Mouse (Mus musculus) embryonic facial prominence, embryonic 13.5 days (tissue): ENCODE data around the gene Mettl2. TPM values are rescaled to one million over a fixed set of nuclear protein-coding genes. Genes with fewer than 3 reads are reported as not detected.
"Not testable (repeated sequence)": the region's sequence is repeated elsewhere in the genome, so short reads cannot be mapped to it uniquely, and the experiment has no call there.

Experiments
- ATAC-seq: fragments of 200-750 bp; cut with Nextera tagmentation; 2 replicates; pipeline ENCODE4 v1.8.0; 2017; ENCODE audit warnings: low read depth; ENCODE audit not compliant: insufficient number of reproducible peaks, insufficient read depth, low FRiP score, low TSS enrichment
- H3K27ac ChIP-seq: fragments of 300-500 bp; sonication (generic); 2 replicates; pipeline ENCODE4 v1.5.1; 2015; ENCODE audit warnings: moderate library complexity, mild to moderate bottlenecking, inconsistent platforms
- H3K27me3 ChIP-seq: fragments of 300-500 bp; sonication (generic); 2 replicates; pipeline ENCODE4 v1.6.1; 2015; ENCODE audit warnings: mild to moderate bottlenecking, inconsistent platforms
- H3K36me3 ChIP-seq: fragments of 300-500 bp; sonication (generic); 2 replicates; pipeline ENCODE4 v1.6.1; 2015; ENCODE audit warnings: mild to moderate bottlenecking, inconsistent platforms
- H3K4me1 ChIP-seq: fragments of 300-500 bp; sonication (generic); 2 replicates; pipeline ENCODE4 v1.6.1; 2015; ENCODE audit warnings: inconsistent platforms
- H3K4me2 ChIP-seq: fragments of 300-500 bp; sonication (generic); 2 replicates; pipeline ENCODE4 v1.6.1; 2015; ENCODE audit warnings: moderate library complexity, mild to moderate bottlenecking, inconsistent platforms
- H3K4me3 ChIP-seq: fragments of 300-500 bp; sonication (generic); 2 replicates; pipeline ENCODE4 v1.5.1; 2015; ENCODE audit warnings: mild to moderate bottlenecking, inconsistent platforms
- H3K9ac ChIP-seq: fragments of 300-500 bp; sonication (generic); 2 replicates; pipeline ENCODE4 v1.6.1; 2015; ENCODE audit warnings: mild to moderate bottlenecking, inconsistent platforms
- H3K9me3 ChIP-seq: fragments of 300-500 bp; sonication (generic); 2 replicates; pipeline ENCODE4 v1.6.1; 2016; ENCODE audit warnings: inconsistent platforms
- WGBS: fragments of 180-500 bp; shearing (Covaris S2); methylation state at CpG from one replicate; pipeline ENCODE4 v1.1.7; 2015; ENCODE audit warnings: mixed read lengths; 5-methylcytosine and 5-hydroxymethylcytosine counted together
- polyA plus RNA-seq: library from polyadenylated mRNA; unstranded; fragments of >200 nt; fragmentation: Nextera tagmentation; extraction: Ambion mirVana; gene quantifications from 2 replicates; pipeline ENCODE4 v1.2.1, GENCODE M21; 2015

Mettl2 gene
- 51.6 and 54.5 TPM in 2 replicates for polyA plus RNA-seq

- WGBS, result 1% methylated on average over 37 of the region's 38 CpGs
These were observed at the start of gene Mettl2 for GRCm38 (mm10) chr11:105125735-105126519. Mettl2 (plus strand) TSS chr11:105126425.

GRCm38 (mm10) chr11:105112448-105112847 is 13.8 kb upstream of the Mettl2 start:
- H3K27ac ChIP-seq, H3K9ac ChIP-seq, H3K4me3 ChIP-seq, H3K9me3 ChIP-seq, H3K4me1 ChIP-seq, H3K4me2 ChIP-seq, H3K36me3 ChIP-seq, ATAC-seq, H3K27me3 ChIP-seq: not testable (repeated sequence)
- 81% methylated on average over 22 of the region's 22 CpGs for WGBS

More at GRCm38 (mm10) chr11:105125735-105126519, at the start of gene Mettl2:
- Histone ChIP-seq H3K4me3 (peak within 1 kb of the TSS; percentile 98), H3K4me1 (peaks cover 10% of the 10 kb centered on the region), H3K4me2 (peak within 1 kb of the TSS; percentile 93), H3K27ac (peak within 1 kb of the TSS; percentile 55; the same call in 1 of the 2 replicates), H3K9me3 (no peaks in the 10 kb centered on the region), H3K27me3 (no peaks in the 10 kb centered on the region), H3K9ac (peak within 1 kb of the TSS; percentile 83), H3K36me3 (peaks cover 20% of the 10 kb centered on the region)
- peak; percentile 80 for ATAC-seq

- no peak overlapping the region for H3K4me2 ChIP-seq
- no peak for ATAC-seq
- no peak overlapping the region for H3K4me3 ChIP-seq
- no peak overlapping the region for H3K9ac ChIP-seq
- H3K9me3 ChIP-seq, result no peaks in the 10 kb centered on the region
- 90% methylated on average over 7 of the region's 7 CpGs for WGBS
- H3K27me3 ChIP-seq, result no peaks in the 10 kb centered on the region
- no peaks in the 10 kb centered on the region for H3K4me1 ChIP-seq
- no peak overlapping the region for H3K27ac ChIP-seq
- H3K36me3 ChIP-seq, result no peaks in the 10 kb centered on the region
These were observed 8.4 kb upstream of the Mettl2 start for GRCm38 (mm10) chr11:105117814-105118213.

- Histone ChIP-seq H3K9ac (no peak overlapping the region), H3K27ac (no peak overlapping the region), H3K9me3 (no peaks in the 10 kb centered on the region), H3K4me1 (no peaks in the 10 kb centered on the region), H3K36me3 (no peaks in the 10 kb centered on the region), H3K4me3 (no peak overlapping the region), H3K27me3 (no peaks in the 10 kb centered on the region), H3K4me2 (no peak overlapping the region)
- no peak for ATAC-seq
- WGBS, result 24% methylated on average over 4 of the region's 4 CpGs
These were observed 5.6 kb upstream of the Mettl2 start for GRCm38 (mm10) chr11:105120551-105121061.

GRCm38 (mm10) chr11:105121792-105122191 is 4.4 kb upstream of the Mettl2 start:
- 66% methylated on average over 5 of the region's 5 CpGs for WGBS
- H3K4me2 ChIP-seq, H3K27me3 ChIP-seq, H3K4me3 ChIP-seq, H3K36me3 ChIP-seq, H3K4me1 ChIP-seq, H3K27ac ChIP-seq, ATAC-seq, H3K9me3 ChIP-seq, H3K9ac ChIP-seq: not testable (repeated sequence)

GRCm38 (mm10) chr11:105123986-105124385 is 2.2 kb upstream of the Mettl2 start:
- no peaks in the 10 kb centered on the region for H3K27me3 ChIP-seq
- no peak overlapping the region for H3K27ac ChIP-seq
- H3K4me2 ChIP-seq, result no peak overlapping the region
- 5% methylated on average over 9 of the region's 9 CpGs for WGBS
- H3K36me3 ChIP-seq, result 0 out of 2 replicates have a peak, but pooled peaks cover 3% of the 10 kb centered on the region
- ATAC-seq, result no peak
- H3K9ac ChIP-seq, result no peak overlapping the region
- no peaks in the 10 kb centered on the region for H3K9me3 ChIP-seq
- peaks cover 10% of the 10 kb centered on the region for H3K4me1 ChIP-seq
- H3K4me3 ChIP-seq, result no peak overlapping the region

- Histone ChIP-seq H3K27me3 (no peaks in the 10 kb centered on the region), H3K4me3 (peak overlapping the region; percentile 98), H3K4me1 (peaks cover 10% of the 10 kb centered on the region), H3K9ac (peak overlapping the region; percentile 83), H3K4me2 (peak overlapping the region; percentile 93), H3K36me3 (peaks cover 27% of the 10 kb centered on the region), H3K9me3 (no peaks in the 10 kb centered on the region), H3K27ac (no peak overlapping the region)
- ATAC-seq, result 0 out of 2 replicates have a peak, but pooled peaks have one; percentile 33
- under 1% methylated on average over 49 of the region's 49 CpGs for WGBS
These were observed 350 bp downstream of the Mettl2 start for GRCm38 (mm10) chr11:105126520-105127029.

- Histone ChIP-seq H3K4me1 (no peaks in the 10 kb centered on the region), H3K9me3 (no peaks in the 10 kb centered on the region), H3K27me3 (no peaks in the 10 kb centered on the region), H3K4me3 (no peak overlapping the region), H3K4me2 (no peak overlapping the region), H3K27ac (no peak overlapping the region), H3K36me3 (peaks cover 97% of the 10 kb centered on the region), H3K9ac (no peak overlapping the region)
- WGBS, result 94% methylated on average over 7 of the region's 7 CpGs
- no peak for ATAC-seq
These were observed 9.5 kb downstream of the Mettl2 start for GRCm38 (mm10) chr11:105135692-105136091.

GRCm38 (mm10) chr11:105137255-105137654 is 11.0 kb downstream of the Mettl2 start:
- not testable (repeated sequence) for H3K4me3 ChIP-seq, H3K9me3 ChIP-seq, H3K9ac ChIP-seq, H3K4me2 ChIP-seq, H3K4me1 ChIP-seq, H3K27me3 ChIP-seq, ATAC-seq, H3K27ac ChIP-seq
- H3K36me3 ChIP-seq, result peaks cover 90% of the 10 kb centered on the region
- 92% methylated on average over 2 of the region's 2 CpGs for WGBS

- H3K9me3 ChIP-seq, H3K4me2 ChIP-seq, H3K27me3 ChIP-seq, H3K27ac ChIP-seq, H3K4me1 ChIP-seq, H3K9ac ChIP-seq, ATAC-seq, H3K4me3 ChIP-seq: not testable (repeated sequence)
- peaks cover 57% of the 10 kb centered on the region for H3K36me3 ChIP-seq
- 92% methylated on average over 8 of the region's 8 CpGs for WGBS
These were observed 14.3 kb downstream of the Mettl2 start for GRCm38 (mm10) chr11:105140512-105140911.

- Histone ChIP-seq H3K27ac (no peak overlapping the region), H3K4me3 (no peak overlapping the region), H3K4me2 (no peak overlapping the region), H3K27me3 (no peaks in the 10 kb centered on the region), H3K4me1 (no peaks in the 10 kb centered on the region), H3K9me3 (no peaks in the 10 kb centered on the region), H3K36me3 (peaks cover 51% of the 10 kb centered on the region), H3K9ac (no peak overlapping the region)
- WGBS, result 93% methylated on average over 5 of the region's 5 CpGs
- no peak for ATAC-seq
These were observed 14.9 kb downstream of the Mettl2 start for GRCm38 (mm10) chr11:105141115-105141514.

GRCm38 (mm10) chr11:105143564-105143963 is 17.3 kb downstream of the Mettl2 start:
- Histone ChIP-seq H3K4me2 (no peak overlapping the region), H3K4me1 (no peaks in the 10 kb centered on the region)
- ATAC-seq, result no peak

More at GRCm38 (mm10) chr11:105143564-105143963, 17.3 kb downstream of the Mettl2 start:
- Histone ChIP-seq H3K9me3 (no peaks in the 10 kb centered on the region), H3K4me3 (no peak overlapping the region), H3K36me3 (peaks cover 27% of the 10 kb centered on the region), H3K9ac (no peak overlapping the region), H3K27ac (no peak overlapping the region), H3K27me3 (no peaks in the 10 kb centered on the region)
